26 mouse cellular contexts compared by ENCODE assay signal in genomic region chr8:83239341-83239740, GRCm38 (mm10). TPM values are rescaled to one million over a fixed set of nuclear protein-coding genes. Genes with fewer than 3 reads are reported as not detected.
DNase-seq lines count a peak whose midpoint lies in the region; ATAC-seq lines count a peak whose summit lies in the region.
"Had no signal": no experiment of that assay in that cellular context is flagged by ENCODE, and none has a peak within 500 bp of the region (broad histone marks: within the 10 kb centered on the region; RNA-seq: fewer than 3 reads in every experiment).

No protein-coding gene starts in this region.

- 0 out of 2 replicates have a peak, but pooled peaks have one; percentile 63 for ATAC-seq in forebrain, embryonic 16.5 days
- ATAC-seq in forebrain, embryonic 12.5 days (ENCODE audit: low FRiP score), result no peak
- ATAC-seq: activated CD4-positive, CD25-positive, alpha-beta regulatory T cell, adult 4 months; lung, postnatal 0 days had no signal

- no peaks in the 10 kb centered on the region for H3K27me3 ChIP-seq in forebrain, embryonic 16.5 days (replicated peaks; ENCODE audit: control insufficient read depth, insufficient read depth, low read length)
- H3K27me3 ChIP-seq in forebrain, embryonic 12.5 days, result no peaks in the 10 kb centered on the region
- H3K27me3 ChIP-seq: neural tube, embryonic 13.5 days had no signal

- H3K4me2 ChIP-seq in forebrain, embryonic 16.5 days (ENCODE audit: low read length), result no peak overlapping the region
- no peak overlapping the region for H3K4me2 ChIP-seq in forebrain, embryonic 12.5 days
- H3K4me2 ChIP-seq: neural tube, embryonic 13.5 days had no signal

- intact Hi-C loops in left cerebral cortex, postnatal 4 days (cut with DNase I), result no loop called here

- no peak overlapping the region for H3K4me3 ChIP-seq in forebrain, embryonic 16.5 days (replicated peaks; ENCODE audit: low read length)
- H3K4me3 ChIP-seq in forebrain, embryonic 12.5 days (replicated peaks), result no peak overlapping the region
- H3K4me3 ChIP-seq: embryonic facial prominence, embryonic 10.5 days; heart, embryonic 10.5 days; myocyte; neural tube, embryonic 13.5 days had no signal

- H3K9ac ChIP-seq in forebrain, embryonic 16.5 days (replicated peaks; ENCODE audit: low read depth, low read length), result no peak overlapping the region
- H3K9ac ChIP-seq in forebrain, embryonic 12.5 days, result no peak overlapping the region
- H3K9ac ChIP-seq: neural tube, embryonic 13.5 days had no signal

- no peaks in the 10 kb centered on the region for H3K9me3 ChIP-seq in forebrain, embryonic 16.5 days (ENCODE audit: control insufficient read depth, low read length)
- no peaks in the 10 kb centered on the region for H3K9me3 ChIP-seq in forebrain, embryonic 12.5 days
- H3K9me3 ChIP-seq: embryonic facial prominence, embryonic 10.5 days; heart, embryonic 10.5 days; neural tube, embryonic 13.5 days had no signal

- peaks cover 5% of the 10 kb centered on the region for H3K36me3 ChIP-seq in forebrain, embryonic 16.5 days (ENCODE audit: control insufficient read depth, insufficient read depth)
- peaks cover 33% of the 10 kb centered on the region for H3K36me3 ChIP-seq in forebrain, embryonic 12.5 days (replicated peaks)
- H3K36me3 ChIP-seq: heart, embryonic 10.5 days had no signal

- no peaks in the 10 kb centered on the region for H3K4me1 ChIP-seq in forebrain, embryonic 16.5 days (replicated peaks; ENCODE audit: control insufficient read depth, insufficient read depth, low read length)
- H3K4me1 ChIP-seq in forebrain, embryonic 12.5 days, result no peaks in the 10 kb centered on the region
- H3K4me1 ChIP-seq: heart, embryonic 10.5 days; neural tube, embryonic 13.5 days had no signal

- H3K27ac ChIP-seq in forebrain, embryonic 16.5 days (ENCODE audit: low read length), result no peak overlapping the region
- H3K27ac ChIP-seq in forebrain, embryonic 12.5 days, result no peak overlapping the region
- H3K27ac ChIP-seq: embryonic facial prominence, embryonic 10.5 days; heart, embryonic 10.5 days; kidney, postnatal 0 days; macrophage; neural tube, embryonic 13.5 days had no signal

- peak; percentile 34 to 45 for DNase-seq in cerebellum, adult 18-20 months
- DNase-seq in cerebellum, adult 8-10 months, result no peak
- DNase-seq in left cerebral cortex, postnatal 4 days, result peak; percentile 17
- no peak for DNase-seq in left cerebral cortex, adult 11 months (ENCODE audit: low spot score)
- peak; percentile 6 for DNase-seq in thymus, postnatal 25 days
- DNase-seq in thymus, postnatal 4 days, result no peak
- DNase-seq: adrenal gland, adult 8-10 months; gastrocnemius, postnatal 10 days; heart, postnatal 4 days; kidney, adult 2 months had no signal

RNA-seq across cellular contexts. Expression of gene Ucp1, which starts 50.8 kb away (rescaled TPM):
- not detected in 2 replicates for polyA plus RNA-seq in forebrain, embryonic 16.5 days (2015; fragmentation: Nextera tagmentation; extraction: Ambion mirVana)
- polyA plus RNA-seq in forebrain, embryonic 12.5 days (2016; fragmentation: Nextera tagmentation; extraction: Ambion mirVana), result not detected in 2 replicates
- total RNA-seq in left cerebral cortex, postnatal 4 days (2021), result not detected
- total RNA-seq: gastrocnemius, postnatal 10 days; granulocyte monocyte progenitor cell, adult 5-6 weeks; layer of hippocampus, postnatal 10 days had no signal
- polyA plus RNA-seq: activated CD4-positive, CD25-positive, alpha-beta regulatory T cell, adult 4 months; heart, embryonic 10.5 days; heart, embryonic 16.5 days; limb, embryonic 11.5 days; liver, adult 2 months; liver, embryonic 16.5 days; macrophage; myocyte had no signal

Comparison
In these comparisons a context has a peak if more than half of its experiments do, and no peak if none do; other contexts are left out.
1. DNase-seq: peak in cerebellum, adult 18-20 months (2 of 2), left cerebral cortex, postnatal 4 days (single experiment) and thymus, postnatal 25 days (single experiment); none in cerebellum, adult 8-10 months (single experiment), left cerebral cortex, adult 11 months (single experiment) and thymus, postnatal 4 days (single experiment).